Mouse (Mus musculus) left cerebral cortex, adult 2 months (tissue): ENCODE measurements at regions not wholly inside any gene's neighbourhood (a gene's known extent, or its start where the extent isn't known, plus 50 kb on each side); places are given as distances from the start of the nearest gene placed in this dataset.

Experiments
- DNase-seq, 2 experiments: peaks; one replicate each; pipeline ENCODE4 v3.0.0; 2021 to 2022; ENCODE audit warnings: low spot score in 2 of 2, mixed read lengths in 1 of 2; ENCODE audit errors: extremely low spot score in 1 of 2
- H3K27ac ChIP-seq: fragments of 200-600 bp; 2 replicates; pipeline ENCODE4 v1.8.1; 2022
- H3K4me3 ChIP-seq: fragments of 200-600 bp; 2 replicates; pipeline ENCODE4 v1.8.1; 2022
- CTCF ChIP-seq: fragments of 200-600 bp; IDR thresholded peaks from 2 replicates; pipeline ENCODE4 v1.8.1; 2022; ENCODE audit warnings: antibody characterized with exemption, mild to moderate bottlenecking, moderate library complexity
- intact Hi-C: fragments of 180-260 bp; cut with DNase I; formaldehyde crosslinking; loops from one replicate; pipeline ENCODE4 v1.15.1; 2025

GRCm38 (mm10) chr6:7120136-7120535 is 164.3 kb downstream of the Sdhaf3 start:
- no peak overlapping the region for H3K27ac ChIP-seq
- no peak overlapping the region for H3K4me3 ChIP-seq
- DNase-seq, result peak; percentile 11 to 16
- intact Hi-C loops, result loop anchor here (5.0 kb wide), 1 partner anchor 118 kb away; no protein-coding TSS in a partner anchor
- peak; percentile 58 for TF ChIP-seq CTCF

GRCm38 (mm10) chr6:7133042-7133441 is 177.2 kb downstream of the Sdhaf3 start:
- TF ChIP-seq CTCF, result no peak
- no peak for DNase-seq
- intact Hi-C loops, result no loop called here
- no peak overlapping the region for H3K4me3 ChIP-seq
- no peak overlapping the region for H3K27ac ChIP-seq

- Histone ChIP-seq H3K4me3 (no peak overlapping the region), H3K27ac (no peak overlapping the region)
- no peak for TF ChIP-seq CTCF
- no peak for DNase-seq
- intact Hi-C loops, result no loop called here
Observed at GRCm38 (mm10) chr6:7134062-7134461, 178.3 kb downstream of the Sdhaf3 start.

GRCm38 (mm10) chr6:7134888-7135287 is 179.1 kb downstream of the Sdhaf3 start:
- no peak overlapping the region for H3K4me3 ChIP-seq
- TF ChIP-seq CTCF, result no peak
- intact Hi-C loops, result no loop called here
- no peak overlapping the region for H3K27ac ChIP-seq
- DNase-seq, result no peak

GRCm38 (mm10) chr6:7181711-7182110 is 225.9 kb downstream of the Sdhaf3 start:
- DNase-seq, result no peak
- Histone ChIP-seq H3K4me3 (no peak overlapping the region), H3K27ac (no peak overlapping the region)
- intact Hi-C loops, result no loop called here
- no peak for TF ChIP-seq CTCF

GRCm38 (mm10) chr6:7199046-7199599 is 243.3 kb downstream of the Sdhaf3 start:
- no peak overlapping the region for H3K27ac ChIP-seq
- intact Hi-C loops, result no loop called here
- no peak for TF ChIP-seq CTCF
- no peak overlapping the region for H3K4me3 ChIP-seq
- DNase-seq, result no peak

- TF ChIP-seq CTCF, result no peak
- peak in 1 of 2 experiments; percentile 10 for DNase-seq
- intact Hi-C loops, result no loop called here
- Histone ChIP-seq H3K4me3 (no peak overlapping the region), H3K27ac (no peak overlapping the region)
Observed at GRCm38 (mm10) chr6:7215880-7216279, 260.1 kb downstream of the Sdhaf3 start.

GRCm38 (mm10) chr6:7252286-7252685 is 296.5 kb downstream of the Sdhaf3 start:
- Histone ChIP-seq H3K27ac (no peak overlapping the region), H3K4me3 (no peak overlapping the region)
- intact Hi-C loops, result no loop called here
- DNase-seq, result no peak
- no peak for TF ChIP-seq CTCF

GRCm38 (mm10) chr6:7277431-7277830 is 277.2 kb upstream of the Tac1 start:
- Histone ChIP-seq H3K27ac (no peak overlapping the region), H3K4me3 (no peak overlapping the region)
- TF ChIP-seq CTCF, result no peak
- intact Hi-C loops, result no loop called here
- no peak for DNase-seq

- H3K27ac ChIP-seq, result no peak overlapping the region
- intact Hi-C loops, result no loop called here
- no peak for TF ChIP-seq CTCF
Observed at GRCm38 (mm10) chr6:7306956-7307355, 247.7 kb upstream of the Tac1 start.

GRCm38 (mm10) chr6:7313496-7313895 is 241.2 kb upstream of the Tac1 start:
- intact Hi-C loops, result no loop called here
- no peak for TF ChIP-seq CTCF
- DNase-seq, result no peak
- no peak overlapping the region for H3K27ac ChIP-seq
- no peak overlapping the region for H3K4me3 ChIP-seq

More at GRCm38 (mm10) chr6:7306956-7307355, 247.7 kb upstream of the Tac1 start:
- H3K4me3 ChIP-seq, result no peak overlapping the region
- DNase-seq, result no peak

- intact Hi-C loops, result no loop called here
- DNase-seq, result no peak
- TF ChIP-seq CTCF, result no peak
- Histone ChIP-seq H3K27ac (no peak overlapping the region), H3K4me3 (no peak overlapping the region)
Observed at GRCm38 (mm10) chr6:7326974-7327373, 227.7 kb upstream of the Tac1 start.

- intact Hi-C loops, result no loop called here
- no peak for TF ChIP-seq CTCF
- no peak overlapping the region for H3K27ac ChIP-seq
- no peak for DNase-seq
- H3K4me3 ChIP-seq, result no peak overlapping the region
Observed at GRCm38 (mm10) chr6:7356634-7357033, 198.0 kb upstream of the Tac1 start.
